Mouse (Mus musculus) frontal cortex, postnatal 10 days (tissue): Measurements from ENCODE around the gene Anapc2.

ENCODE experiments used
- DNase-seq, 2 experiments: peaks; one replicate each; pipeline ENCODE4 v3.0.0; 2022; ENCODE audit warnings: low spot score in 2 of 2, mixed read lengths in 1 of 2

Anapc2 gene

GRCm38 (mm10) chr2:25303452-25303851 lies 31.2 kb downstream of the Anapc2 start:
- no peak for DNase-seq

GRCm38 (mm10) chr2:25303931-25304656 lies 31.8 kb downstream of the Anapc2 start:
- no peak for DNase-seq

- DNase-seq, result peak in 1 of 2 experiments; percentile 58
Measured at GRCm38 (mm10) chr2:25304657-25305541, 32.6 kb downstream of the Anapc2 start.

GRCm38 (mm10) chr2:25305587-25306359 lies 33.5 kb downstream of the Anapc2 start:
- DNase-seq, result peak in 1 of 2 experiments; percentile 5

GRCm38 (mm10) chr2:25310180-25310579 lies 37.9 kb downstream of the Anapc2 start:
- DNase-seq, result peak in 1 of 2 experiments; percentile 4

- DNase-seq, result no peak
Measured at GRCm38 (mm10) chr2:25310969-25311368, 38.7 kb downstream of the Anapc2 start.

- DNase-seq, result no peak
Measured at GRCm38 (mm10) chr2:25311491-25311891, 39.2 kb downstream of the Anapc2 start.

- peak; percentile 28 to 50 for DNase-seq
Measured at GRCm38 (mm10) chr2:25318119-25318966, 46.1 kb downstream of the Anapc2 start.

- DNase-seq, result peak; percentile 86 to 87
Measured at GRCm38 (mm10) chr2:25318971-25319773, 46.9 kb downstream of the Anapc2 start, which contains the start of gene Grin1. Grin1 (minus strand) TSS chr2:25319187.

- no peak for DNase-seq
Measured at GRCm38 (mm10) chr2:25320084-25320483, 47.8 kb downstream of the Anapc2 start.

GRCm38 (mm10) chr2:25326036-25326435 lies 53.8 kb downstream of the Anapc2 start:
- DNase-seq, result no peak

- no peak for DNase-seq
Measured at GRCm38 (mm10) chr2:25328440-25328839, 56.2 kb downstream of the Anapc2 start.

- no peak for DNase-seq
Measured at GRCm38 (mm10) chr2:25331470-25331869, 59.2 kb downstream of the Anapc2 start.

GRCm38 (mm10) chr2:25332286-25333160 lies 60.2 kb downstream of the Anapc2 start, which contains the start of gene Man1b1:
Man1b1 (plus strand) TSS chr2:25332338.
- DNase-seq, result peak; percentile 98 to 99

- no peak for DNase-seq
Measured at GRCm38 (mm10) chr2:25333569-25333968, 61.3 kb downstream of the Anapc2 start.
